Mouse (Mus musculus) spleen, adult 2 months (tissue): ENCODE results near the gene Bcl10.

Experiments
- CTCF ChIP-seq: fragments of 200-500 bp; IDR thresholded peaks from 2 replicates; pipeline ENCODE4 v1.5.1; 2011; ENCODE audit warnings: mild to moderate bottlenecking, inconsistent platforms; ENCODE audit not compliant: insufficient read depth, insufficient read length, insufficient replicate concordance; ENCODE audit errors: extremely low read depth
- POLR2A ChIP-seq: fragments of 200-500 bp; IDR thresholded peaks from 2 replicates; pipeline ENCODE4 v1.6.1; 2011; ENCODE audit warnings: low read depth, low read length, inconsistent platforms

DNA sequence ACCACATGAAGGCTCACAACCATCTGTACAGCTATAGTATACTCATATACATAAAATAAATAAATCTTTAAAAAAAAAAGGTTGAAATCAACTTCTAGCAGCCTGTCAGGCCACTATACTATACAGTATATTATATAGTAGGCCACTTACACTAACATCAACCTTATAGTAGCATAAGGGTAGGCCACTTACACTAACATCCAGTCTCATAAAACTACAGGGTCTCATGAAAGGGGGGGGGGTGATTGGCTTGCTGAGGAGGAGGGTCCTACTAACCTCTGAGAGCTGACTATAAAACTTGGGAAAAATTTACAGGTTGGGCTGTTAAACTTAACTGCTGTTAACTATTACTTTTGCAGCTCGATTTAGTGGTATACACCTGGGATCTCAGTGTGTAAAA is 42.3 kb upstream of the Bcl10 start:
- no peak for TF ChIP-seq POLR2A
- TF ChIP-seq CTCF: no peak
